Mouse (Mus musculus) liver, embryonic 16.5 days (tissue): ENCODE data around the gene Myt1. TPM values are rescaled to one million over a fixed set of nuclear protein-coding genes. Genes with fewer than 3 reads are reported as not detected.

Experiments
- ATAC-seq: fragments of 200-750 bp; cut with Nextera tagmentation; 2 replicates; pipeline ENCODE4 v1.8.0; 2017; ENCODE audit warnings: low read depth, mild to moderate bottlenecking, moderate number of reproducible peaks, moderate library complexity
- H3K27ac ChIP-seq: fragments of 300-500 bp; sonication (generic); 2 replicates; pipeline ENCODE4 v1.5.1; 2014; ENCODE audit warnings: mild to moderate bottlenecking, low read length
- H3K27me3 ChIP-seq: fragments of 300-500 bp; sonication (generic); 2 replicates; pipeline ENCODE4 v1.6.1; 2014; ENCODE audit warnings: low read depth, low read length, mixed read lengths; ENCODE audit not compliant: control insufficient read depth, insufficient read depth
- H3K36me3 ChIP-seq: fragments of 300-500 bp; sonication (generic); 2 replicates; pipeline ENCODE4 v1.6.1; 2014; ENCODE audit warnings: mild to moderate bottlenecking; ENCODE audit not compliant: control insufficient read depth, insufficient read depth
- H3K4me1 ChIP-seq: fragments of 300-500 bp; sonication (generic); 2 replicates; pipeline ENCODE4 v1.6.1; 2014; ENCODE audit warnings: low read depth, low read length, mixed read lengths; ENCODE audit not compliant: control insufficient read depth
- H3K4me2 ChIP-seq: fragments of 300-500 bp; sonication (generic); 2 replicates; pipeline ENCODE4 v1.6.1; 2014; ENCODE audit warnings: low read depth, low read length, mixed read lengths
- H3K4me3 ChIP-seq: fragments of 300-500 bp; sonication (generic); 2 replicates; pipeline ENCODE4 v1.5.1; 2014; ENCODE audit warnings: low read depth, mild to moderate bottlenecking, low read length
- H3K9ac ChIP-seq: fragments of 300-500 bp; sonication (generic); 2 replicates; pipeline ENCODE4 v1.6.1; 2014; ENCODE audit warnings: low read depth, low read length
- H3K9me3 ChIP-seq: fragments of 300-500 bp; sonication (generic); replicated peaks from 2 replicates; pipeline ENCODE4 v1.6.1; 2016; ENCODE audit warnings: low read length; ENCODE audit not compliant: control insufficient read depth
- WGBS: fragments of 180-500 bp; shearing (Covaris S2); extraction: QIAGEN DNeasy Blood & Tissue Kit; methylation state at CpG from one replicate; pipeline ENCODE4 v1.1.7; 2014; ENCODE audit not compliant: insufficient replicate concordance; 5-methylcytosine and 5-hydroxymethylcytosine counted together
- polyA plus RNA-seq: library from polyadenylated mRNA; unstranded; fragments of >200 nt; fragmentation: Nextera tagmentation; extraction: Ambion mirVana; gene quantifications from 2 replicates; pipeline ENCODE4 v1.2.1, GENCODE M21; 2015

The Myt1 gene
- polyA plus RNA-seq: not detected in 2 replicates

GRCm38 (mm10) chr2:181763006-181763830 lies at the start of gene Myt1:
Myt1 (plus strand) TSS chr2:181763332.
- ATAC-seq: no peak
- no peak within 1 kb of the TSS for H3K27ac ChIP-seq
- no peak within 1 kb of the TSS for H3K4me3 ChIP-seq
- no peaks in the 10 kb centered on the region for H3K4me1 ChIP-seq
- no peaks in the 10 kb centered on the region for H3K9me3 ChIP-seq
- no peak within 1 kb of the TSS for H3K9ac ChIP-seq
- H3K36me3 ChIP-seq: no peaks in the 10 kb centered on the region
- peaks cover 5% of the 10 kb centered on the region; the same call in 1 of the 2 replicates for H3K27me3 ChIP-seq
- no peak within 1 kb of the TSS for H3K4me2 ChIP-seq
- 53% methylated on average over 8 of the region's 8 CpGs for WGBS

- no peak for ATAC-seq
- Histone ChIP-seq H3K9ac (no peak overlapping the region), H3K36me3 (no peaks in the 10 kb centered on the region), H3K4me2 (no peak overlapping the region), H3K4me1 (no peaks in the 10 kb centered on the region), H3K27ac (no peak overlapping the region), H3K4me3 (no peak overlapping the region), H3K9me3 (no peaks in the 10 kb centered on the region), H3K27me3 (no peaks in the 10 kb centered on the region)
- 52% methylated on average over 1 of the region's 1 CpGs for WGBS
Measured at GRCm38 (mm10) chr2:181713749-181714148, 49.4 kb upstream of the Myt1 start.

- no peaks in the 10 kb centered on the region for H3K36me3 ChIP-seq
- H3K9me3 ChIP-seq: no peaks in the 10 kb centered on the region
- no peak within 1 kb of the TSS for H3K4me3 ChIP-seq
- H3K4me1 ChIP-seq: no peaks in the 10 kb centered on the region
- H3K27me3 ChIP-seq: no peaks in the 10 kb centered on the region
- H3K4me2 ChIP-seq: no peak within 1 kb of the TSS
- WGBS: 2% methylated on average over 7 of the region's 7 CpGs
- no peak within 1 kb of the TSS for H3K27ac ChIP-seq
- no peak within 1 kb of the TSS for H3K9ac ChIP-seq
- no peak for ATAC-seq
Measured at GRCm38 (mm10) chr2:181714903-181715326, 48.2 kb upstream of the Myt1 start, which contains the start of gene Oprl1. Oprl1 (plus strand) TSS chr2:181715016.

- Histone ChIP-seq H3K9me3 (no peaks in the 10 kb centered on the region), H3K4me1 (no peaks in the 10 kb centered on the region), H3K9ac (no peak overlapping the region), H3K36me3 (no peaks in the 10 kb centered on the region), H3K27ac (no peak overlapping the region), H3K27me3 (no peaks in the 10 kb centered on the region), H3K4me3 (no peak overlapping the region), H3K4me2 (no peak overlapping the region)
- ATAC-seq: no peak
- 54% methylated on average over 3 of the region's 3 CpGs for WGBS
Measured at GRCm38 (mm10) chr2:181715382-181715781, 47.8 kb upstream of the Myt1 start.

GRCm38 (mm10) chr2:181716991-181717390 lies 46.1 kb upstream of the Myt1 start:
- Histone ChIP-seq H3K36me3 (no peaks in the 10 kb centered on the region), H3K9ac (no peak overlapping the region), H3K4me2 (no peak overlapping the region), H3K4me1 (no peaks in the 10 kb centered on the region), H3K27me3 (no peaks in the 10 kb centered on the region), H3K4me3 (no peak overlapping the region), H3K27ac (no peak overlapping the region), H3K9me3 (no peaks in the 10 kb centered on the region)
- 33% methylated on average over 3 of the region's 3 CpGs for WGBS
- no peak for ATAC-seq

- ATAC-seq: no peak
- Histone ChIP-seq H3K9ac (no peak overlapping the region), H3K36me3 (no peaks in the 10 kb centered on the region), H3K4me1 (no peaks in the 10 kb centered on the region), H3K9me3 (no peaks in the 10 kb centered on the region), H3K27me3 (no peaks in the 10 kb centered on the region), H3K27ac (no peak overlapping the region), H3K4me2 (no peak overlapping the region), H3K4me3 (no peak overlapping the region)
- WGBS: 21% methylated on average over 3 of the region's 3 CpGs
Measured at GRCm38 (mm10) chr2:181720061-181720460, 43.1 kb upstream of the Myt1 start.

- no peaks in the 10 kb centered on the region for H3K4me1 ChIP-seq
- ATAC-seq: no peak
- no peak overlapping the region for H3K4me3 ChIP-seq
- H3K36me3 ChIP-seq: no peaks in the 10 kb centered on the region
- no peaks in the 10 kb centered on the region for H3K27me3 ChIP-seq
- no peak overlapping the region for H3K9ac ChIP-seq
- no peak overlapping the region for H3K4me2 ChIP-seq
- H3K27ac ChIP-seq: no peak overlapping the region
- H3K9me3 ChIP-seq: no peaks in the 10 kb centered on the region
Measured at GRCm38 (mm10) chr2:181721200-181721599, 41.9 kb upstream of the Myt1 start.

GRCm38 (mm10) chr2:181722213-181722612 lies 40.9 kb upstream of the Myt1 start:
- no peak overlapping the region for H3K27ac ChIP-seq
- H3K4me1 ChIP-seq: no peaks in the 10 kb centered on the region
- WGBS: 8% methylated on average over 3 of the region's 3 CpGs
- no peak overlapping the region for H3K4me2 ChIP-seq
- no peak for ATAC-seq
- H3K36me3 ChIP-seq: no peaks in the 10 kb centered on the region
- H3K27me3 ChIP-seq: no peaks in the 10 kb centered on the region
- no peaks in the 10 kb centered on the region for H3K9me3 ChIP-seq
- H3K4me3 ChIP-seq: no peak overlapping the region
- H3K9ac ChIP-seq: no peak overlapping the region

- WGBS: 44% methylated on average over 9 of the region's 9 CpGs
Measured at GRCm38 (mm10) chr2:181727659-181728262, 35.4 kb upstream of the Myt1 start.

More at GRCm38 (mm10) chr2:181727659-181728262, 35.4 kb upstream of the Myt1 start:
- H3K4me1 ChIP-seq: no peaks in the 10 kb centered on the region
- H3K9ac ChIP-seq: no peak overlapping the region
- no peaks in the 10 kb centered on the region for H3K9me3 ChIP-seq
- no peak overlapping the region for H3K4me2 ChIP-seq
- no peaks in the 10 kb centered on the region for H3K36me3 ChIP-seq
- H3K27ac ChIP-seq: no peak overlapping the region
- ATAC-seq: no peak
- H3K27me3 ChIP-seq: no peaks in the 10 kb centered on the region
- no peak overlapping the region for H3K4me3 ChIP-seq
